Mouse (Mus musculus) liver, embryonic 16.5 days (tissue): ENCODE results near the gene Tmem259. TPM values are rescaled to one million over a fixed set of nuclear protein-coding genes. Genes with fewer than 3 reads are reported as not detected.
A peak's percentile ranks its signal among the peaks of the same experiment; 100 is the strongest.

Experiments
- ATAC-seq: fragments of 200-750 bp; cut with Nextera tagmentation; 2 replicates; pipeline ENCODE4 v1.8.0; 2017; ENCODE audit warnings: low read depth, mild to moderate bottlenecking, moderate number of reproducible peaks, moderate library complexity
- H3K27ac ChIP-seq: fragments of 300-500 bp; sonication (generic); 2 replicates; pipeline ENCODE4 v1.5.1; 2014; ENCODE audit warnings: mild to moderate bottlenecking, low read length
- H3K27me3 ChIP-seq: fragments of 300-500 bp; sonication (generic); 2 replicates; pipeline ENCODE4 v1.6.1; 2014; ENCODE audit warnings: low read depth, low read length, mixed read lengths; ENCODE audit not compliant: control insufficient read depth, insufficient read depth
- H3K36me3 ChIP-seq: fragments of 300-500 bp; sonication (generic); 2 replicates; pipeline ENCODE4 v1.6.1; 2014; ENCODE audit warnings: mild to moderate bottlenecking; ENCODE audit not compliant: control insufficient read depth, insufficient read depth
- H3K4me1 ChIP-seq: fragments of 300-500 bp; sonication (generic); 2 replicates; pipeline ENCODE4 v1.6.1; 2014; ENCODE audit warnings: low read depth, low read length, mixed read lengths; ENCODE audit not compliant: control insufficient read depth
- H3K4me2 ChIP-seq: fragments of 300-500 bp; sonication (generic); 2 replicates; pipeline ENCODE4 v1.6.1; 2014; ENCODE audit warnings: low read depth, low read length, mixed read lengths
- H3K4me3 ChIP-seq: fragments of 300-500 bp; sonication (generic); 2 replicates; pipeline ENCODE4 v1.5.1; 2014; ENCODE audit warnings: low read depth, mild to moderate bottlenecking, low read length
- H3K9ac ChIP-seq: fragments of 300-500 bp; sonication (generic); 2 replicates; pipeline ENCODE4 v1.6.1; 2014; ENCODE audit warnings: low read depth, low read length
- H3K9me3 ChIP-seq: fragments of 300-500 bp; sonication (generic); replicated peaks from 2 replicates; pipeline ENCODE4 v1.6.1; 2016; ENCODE audit warnings: low read length; ENCODE audit not compliant: control insufficient read depth
- WGBS: fragments of 180-500 bp; shearing (Covaris S2); extraction: QIAGEN DNeasy Blood & Tissue Kit; methylation state at CpG from one replicate; pipeline ENCODE4 v1.1.7; 2014; ENCODE audit not compliant: insufficient replicate concordance; 5-methylcytosine and 5-hydroxymethylcytosine counted together
- polyA plus RNA-seq: library from polyadenylated mRNA; unstranded; fragments of >200 nt; fragmentation: Nextera tagmentation; extraction: Ambion mirVana; gene quantifications from 2 replicates; pipeline ENCODE4 v1.2.1, GENCODE M21; 2015

Gene Tmem259
- polyA plus RNA-seq, 1 experiment from 2014 or later: 4.8 TPM

DNA sequence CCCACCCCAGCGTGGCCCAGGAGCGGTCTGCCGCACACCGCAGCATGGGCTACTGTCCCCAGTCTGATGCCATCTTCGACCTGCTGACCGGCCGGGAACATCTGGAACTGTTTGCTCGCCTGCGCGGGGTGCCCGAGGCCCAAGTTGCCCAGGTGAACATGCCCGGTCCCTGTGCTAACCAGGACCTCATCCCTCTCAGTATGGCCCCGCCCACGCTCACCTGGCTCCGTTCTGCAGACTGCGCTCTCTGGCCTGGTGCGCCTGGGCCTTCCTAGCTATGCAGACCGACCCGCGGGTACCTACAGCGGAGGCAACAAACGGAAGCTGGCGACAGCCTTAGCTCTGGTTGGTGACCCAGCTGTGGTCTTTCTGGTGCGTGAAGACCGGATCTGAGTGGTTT, 29.5 kb upstream of the Tmem259 start:
- WGBS: 80% methylated on average over 25 of the region's 25 CpGs
- H3K36me3 ChIP-seq: peaks cover 49% of the 10 kb centered on the region
- no peak for ATAC-seq
- H3K4me1 ChIP-seq: peaks cover 24% of the 10 kb centered on the region
- peaks cover 13% of the 10 kb centered on the region for H3K9me3 ChIP-seq
- H3K27ac ChIP-seq: no peak overlapping the region
- H3K4me2 ChIP-seq: no peak overlapping the region
- no peak overlapping the region for H3K9ac ChIP-seq
- peaks cover 2% of the 10 kb centered on the region; the same call in 1 of the 2 replicates for H3K27me3 ChIP-seq
- no peak overlapping the region for H3K4me3 ChIP-seq

DNA sequence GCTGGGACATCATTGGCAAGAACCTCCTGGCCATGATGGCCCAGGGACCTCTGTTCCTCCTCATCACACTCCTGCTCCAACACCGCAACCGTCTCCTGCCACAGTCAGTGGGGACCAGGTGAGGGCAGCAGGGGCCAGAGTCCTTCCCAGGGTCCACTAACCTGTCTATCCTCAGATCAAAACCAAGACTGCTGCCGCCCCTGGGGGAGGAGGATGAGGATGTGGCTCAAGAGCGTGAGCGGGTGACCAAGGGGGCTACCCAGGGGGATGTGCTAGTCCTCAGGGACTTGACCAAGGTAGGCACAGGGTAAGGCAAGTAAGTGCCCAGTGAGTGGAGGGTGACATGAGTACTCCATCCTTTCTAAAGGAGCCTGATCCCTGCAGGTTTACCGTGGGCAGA, 27.6 kb upstream of the Tmem259 start:
- peaks cover 10% of the 10 kb centered on the region for H3K4me1 ChIP-seq
- ATAC-seq: no peak
- peaks cover 2% of the 10 kb centered on the region; the same call in 1 of the 2 replicates for H3K27me3 ChIP-seq
- H3K9me3 ChIP-seq: peaks cover 13% of the 10 kb centered on the region
- H3K9ac ChIP-seq: no peak overlapping the region
- H3K27ac ChIP-seq: no peak overlapping the region
- no peak overlapping the region for H3K4me3 ChIP-seq
- 89% methylated on average over 6 of the region's 6 CpGs for WGBS
- H3K36me3 ChIP-seq: peaks cover 63% of the 10 kb centered on the region
- H3K4me2 ChIP-seq: no peak overlapping the region

DNA sequence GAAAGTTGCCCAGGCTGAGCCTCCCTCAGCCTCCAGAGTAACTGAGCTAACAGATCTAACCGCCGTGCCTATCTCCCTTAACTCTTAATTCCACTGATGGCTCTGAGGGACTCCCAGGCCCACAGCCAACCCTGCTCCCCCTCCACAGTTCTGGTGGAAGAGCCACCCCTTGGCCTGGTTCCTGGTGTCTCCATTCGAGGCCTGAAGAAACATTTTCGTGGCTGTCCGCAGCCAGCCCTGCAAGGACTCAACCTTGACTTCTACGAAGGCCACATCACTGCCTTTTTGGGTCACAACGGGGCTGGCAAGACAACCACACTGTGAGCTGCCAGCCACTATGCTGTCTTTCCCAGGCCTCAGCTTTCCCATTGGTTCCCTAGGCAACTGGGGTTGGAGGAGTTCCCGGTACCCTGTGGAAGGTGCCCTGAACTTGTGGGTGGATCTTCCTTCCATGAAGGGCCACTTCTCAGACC, 20.1 kb upstream of the Tmem259 start:
- Histone ChIP-seq H3K9me3 (no peaks in the 10 kb centered on the region), H3K4me3 (no peak overlapping the region), H3K4me1 (peaks cover 33% of the 10 kb centered on the region), H3K27ac (no peak overlapping the region; the same call in 1 of the 2 replicates), H3K27me3 (no peaks in the 10 kb centered on the region), H3K9ac (no peak overlapping the region), H3K36me3 (peaks cover 29% of the 10 kb centered on the region), H3K4me2 (no peak overlapping the region)
- WGBS: 68% methylated on average over 8 of the region's 8 CpGs
- no peak for ATAC-seq

DNA sequence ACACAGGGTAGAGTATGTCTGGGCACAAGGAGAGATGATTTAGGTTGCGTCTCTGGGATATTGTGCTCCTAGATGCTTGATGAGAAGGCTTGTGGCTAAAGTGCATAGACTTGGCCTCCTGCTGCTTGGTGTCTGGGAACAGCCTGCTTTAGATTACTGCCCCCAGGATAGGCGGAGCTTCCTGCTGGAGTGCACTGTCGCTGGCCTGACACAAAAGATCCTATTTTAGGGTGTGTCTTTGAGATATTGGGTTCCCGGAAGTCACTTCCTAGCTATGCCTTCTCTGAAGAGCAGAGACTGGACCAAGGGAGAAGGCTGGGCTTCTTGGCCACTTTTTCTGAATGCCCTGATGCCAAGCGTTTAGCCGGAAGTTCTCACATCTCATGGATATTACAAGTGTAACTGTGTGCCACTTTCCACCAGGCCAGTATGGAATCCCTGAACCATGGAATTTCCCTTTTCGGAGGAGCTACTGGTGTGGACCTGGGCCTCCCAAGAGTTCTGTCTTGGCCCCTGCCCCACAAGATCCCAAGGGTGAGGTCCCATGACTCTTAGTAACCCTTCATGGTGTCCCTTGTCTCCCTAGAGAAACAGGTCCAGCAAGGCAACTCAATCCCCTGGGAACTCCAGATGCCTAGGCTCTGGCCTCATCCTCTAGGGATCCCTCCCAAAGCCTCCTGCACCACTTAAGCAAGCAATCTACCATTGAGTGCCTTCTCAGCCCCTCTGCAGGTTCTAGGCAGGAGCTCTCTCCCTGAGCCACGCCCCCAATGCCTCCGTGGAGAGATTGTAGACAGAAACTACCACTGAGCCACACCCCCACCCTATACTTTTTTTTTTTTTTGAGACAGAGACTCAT, 19.5 kb upstream of the Tmem259 start:
- ATAC-seq: peak; percentile 47
- peak overlapping the region; percentile 45 for H3K27ac ChIP-seq
- WGBS: 41% methylated on average over 9 of the region's 9 CpGs
- H3K9me3 ChIP-seq: no peaks in the 10 kb centered on the region
- no peak overlapping the region for H3K4me2 ChIP-seq
- H3K36me3 ChIP-seq: peaks cover 22% of the 10 kb centered on the region
- 0 out of 2 replicates have a peak overlapping the region, but pooled peaks have one; percentile 5 for H3K9ac ChIP-seq
- no peaks in the 10 kb centered on the region for H3K27me3 ChIP-seq
- no peak overlapping the region for H3K4me3 ChIP-seq
- H3K4me1 ChIP-seq: peaks cover 33% of the 10 kb centered on the region

DNA sequence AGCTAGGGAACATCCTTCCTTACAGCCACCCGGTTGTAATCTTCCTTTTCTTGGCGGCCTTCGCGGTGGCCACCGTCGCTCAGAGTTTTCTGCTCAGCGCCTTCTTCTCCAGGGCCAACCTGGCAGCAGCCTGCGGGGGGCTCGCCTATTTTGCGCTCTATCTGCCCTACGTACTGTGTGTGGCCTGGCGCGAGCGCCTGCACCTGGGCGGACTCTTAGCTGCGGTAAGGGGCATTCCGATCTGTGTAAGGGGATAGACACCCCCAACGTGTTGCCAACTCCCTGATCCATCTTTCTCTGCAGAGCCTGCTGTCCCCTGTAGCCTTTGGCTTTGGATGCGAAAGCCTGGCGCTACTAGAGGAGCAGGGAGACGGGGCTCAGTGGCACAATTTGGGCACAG, 18.7 kb upstream of the Tmem259 start:
- ATAC-seq: no peak
- WGBS: 58% methylated on average over 21 of the region's 21 CpGs
- no peaks in the 10 kb centered on the region for H3K9me3 ChIP-seq
- H3K4me3 ChIP-seq: no peak overlapping the region
- no peak overlapping the region for H3K4me2 ChIP-seq
- H3K27ac ChIP-seq: peak overlapping the region; percentile 45; the same call in 1 of the 2 replicates
- peaks cover 14% of the 10 kb centered on the region for H3K36me3 ChIP-seq
- no peaks in the 10 kb centered on the region for H3K27me3 ChIP-seq
- H3K4me1 ChIP-seq: peaks cover 39% of the 10 kb centered on the region
- H3K9ac ChIP-seq: no peak overlapping the region

DNA sequence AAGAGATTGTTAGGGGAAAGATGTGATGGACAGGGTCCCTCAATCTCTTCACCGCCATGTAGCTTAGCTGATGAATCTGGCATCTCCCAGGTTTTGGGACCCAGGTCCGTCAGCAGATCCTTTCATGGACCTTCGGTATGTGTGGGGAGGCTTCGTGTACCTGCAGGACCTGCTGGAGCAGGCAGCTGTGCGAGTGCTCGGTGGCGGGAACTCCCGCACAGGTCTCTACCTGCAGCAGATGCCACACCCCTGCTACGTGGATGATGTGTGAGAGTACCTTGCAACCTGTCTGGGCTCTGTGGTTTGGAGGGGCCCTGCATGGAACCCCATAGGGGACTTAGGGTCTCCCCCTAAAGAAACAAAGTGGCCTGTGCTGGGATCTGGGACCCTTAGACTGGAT, 17.8 kb upstream of the Tmem259 start:
- Histone ChIP-seq H3K4me2 (no peak overlapping the region), H3K9me3 (no peaks in the 10 kb centered on the region), H3K9ac (no peak overlapping the region), H3K27ac (no peak overlapping the region), H3K27me3 (no peaks in the 10 kb centered on the region), H3K4me1 (peaks cover 42% of the 10 kb centered on the region), H3K36me3 (peaks cover 8% of the 10 kb centered on the region), H3K4me3 (no peak overlapping the region)
- no peak for ATAC-seq
- 90% methylated on average over 9 of the region's 9 CpGs for WGBS

DNA sequence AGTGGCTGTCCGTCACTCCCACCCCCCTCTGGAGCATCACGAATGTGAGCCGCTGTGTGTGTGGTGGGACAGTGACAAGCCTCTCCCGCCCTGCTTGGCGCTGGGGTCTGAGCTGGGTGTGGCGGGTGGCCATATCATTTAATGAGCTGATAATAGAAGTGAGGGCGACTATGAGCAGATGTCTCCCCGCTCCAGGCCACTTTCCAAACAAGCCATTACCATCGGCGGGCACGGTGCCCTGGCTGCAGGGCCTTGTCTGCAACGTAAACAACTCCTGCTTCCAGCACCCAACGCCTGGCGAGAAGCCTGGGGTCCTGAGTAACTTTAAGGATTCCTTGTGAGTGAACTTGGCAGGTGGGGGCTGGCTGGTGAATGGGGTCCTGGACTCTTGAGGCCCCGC, 13.7 kb upstream of the Tmem259 start:
- H3K4me2 ChIP-seq: peak overlapping the region; percentile 82
- H3K27ac ChIP-seq: peak overlapping the region; percentile 97
- H3K9ac ChIP-seq: peak overlapping the region; percentile 81
- ATAC-seq: peak; percentile 23; the same call in 1 of the 2 replicates
- WGBS: 21% methylated on average over 15 of the region's 15 CpGs
- no peaks in the 10 kb centered on the region for H3K9me3 ChIP-seq
- peak overlapping the region; percentile 83 for H3K4me3 ChIP-seq
- 0 out of 2 replicates have a peak, but pooled peaks cover 3% of the 10 kb centered on the region for H3K36me3 ChIP-seq
- peaks cover 42% of the 10 kb centered on the region for H3K4me1 ChIP-seq
- H3K27me3 ChIP-seq: no peaks in the 10 kb centered on the region

DNA sequence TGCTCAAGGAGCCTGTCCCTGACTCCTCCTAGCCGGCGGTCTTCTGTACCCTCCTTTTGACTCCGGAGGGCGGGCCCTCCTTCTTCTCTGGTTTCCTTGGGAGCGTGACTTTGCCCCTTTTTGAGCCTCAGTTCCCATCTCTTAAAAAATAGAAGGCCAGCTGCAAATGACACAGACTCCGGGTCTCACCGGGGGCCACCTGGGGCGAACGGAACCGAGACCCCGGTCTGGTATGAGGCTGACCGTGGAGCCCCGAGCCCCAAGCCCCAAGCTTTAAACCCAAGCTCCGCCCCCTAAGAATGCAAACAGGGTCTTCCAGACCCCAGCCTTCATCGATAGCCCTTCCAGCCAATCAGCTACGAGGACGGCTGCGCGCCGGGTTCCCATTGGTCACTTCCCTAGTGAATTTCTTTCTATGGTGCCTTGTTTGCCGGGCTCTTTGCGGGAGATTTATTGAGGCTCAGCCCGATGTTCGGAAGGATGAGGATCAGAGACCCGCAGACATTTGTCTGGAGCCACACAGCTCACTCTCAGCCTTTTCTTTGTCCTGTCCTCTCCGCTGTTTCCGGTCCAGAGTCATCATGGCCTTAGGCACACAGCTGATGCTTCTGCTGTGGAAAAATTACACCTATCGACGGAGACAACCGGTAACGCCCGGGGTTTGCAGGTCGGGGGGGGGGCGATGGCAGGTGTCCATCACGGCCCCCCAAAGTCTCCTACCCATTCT, 13.1 kb upstream of the Tmem259 start:
- WGBS: 2% methylated on average over 35 of the region's 35 CpGs
- peak overlapping the region; percentile 81 for H3K9ac ChIP-seq
- H3K4me3 ChIP-seq: peak overlapping the region; percentile 83
- H3K4me1 ChIP-seq: peaks cover 37% of the 10 kb centered on the region
- peak overlapping the region; percentile 97 for H3K27ac ChIP-seq
- no peaks in the 10 kb centered on the region for H3K27me3 ChIP-seq
- H3K4me2 ChIP-seq: peak overlapping the region; percentile 82
- peak; percentile 75 for ATAC-seq
- H3K36me3 ChIP-seq: peaks cover 4% of the 10 kb centered on the region; the same call in 1 of the 2 replicates
- no peaks in the 10 kb centered on the region for H3K9me3 ChIP-seq
